Mouse (Mus musculus): ENCODE results near the gene Sytl2.
A peak's percentile ranks its signal among the peaks of the same experiment; 100 is the strongest.

Gene Sytl2

GRCm38 (mm10) chr7:90301942-90302646, at the start of gene Sytl2:
Gene Sytl2 (plus strand): TSS chr7:90302252.
- DNase-seq (ENCODE audit: low spot score in 2 of 2): peak; percentile 10 to 12

DNA sequence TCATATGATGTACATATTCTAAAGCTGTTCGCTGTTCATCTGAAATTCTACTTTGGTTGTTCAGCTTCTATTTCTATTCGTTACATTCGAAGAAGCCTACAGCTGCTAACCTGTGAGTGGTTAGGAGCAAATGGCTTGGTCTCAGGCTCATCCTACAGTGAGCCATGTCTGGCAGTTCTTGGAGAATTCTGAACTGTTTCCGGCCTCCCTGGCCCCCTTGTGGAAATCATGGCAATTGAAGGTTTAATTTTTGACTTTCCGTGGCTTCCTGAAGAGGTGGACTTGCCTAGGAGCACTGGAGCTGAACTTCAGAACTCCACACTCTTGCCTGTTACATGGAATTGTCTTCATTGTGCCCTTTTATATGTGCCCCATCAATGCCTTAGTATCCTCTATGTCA, 49.1 kb upstream of the Sytl2 start:
- DNase-seq (ENCODE audit: low spot score in 2 of 2): peak in 1 of 2 experiments; percentile 17

GRCm38 (mm10) chr7:90258701-90259100, 43.4 kb upstream of the Sytl2 start:
- DNase-seq (ENCODE audit: low spot score in 2 of 2): no peak

- DNase-seq (ENCODE audit: low spot score in 2 of 2): no peak
Measured at GRCm38 (mm10) chr7:90259899-90260298, 42.2 kb upstream of the Sytl2 start.

DNA sequence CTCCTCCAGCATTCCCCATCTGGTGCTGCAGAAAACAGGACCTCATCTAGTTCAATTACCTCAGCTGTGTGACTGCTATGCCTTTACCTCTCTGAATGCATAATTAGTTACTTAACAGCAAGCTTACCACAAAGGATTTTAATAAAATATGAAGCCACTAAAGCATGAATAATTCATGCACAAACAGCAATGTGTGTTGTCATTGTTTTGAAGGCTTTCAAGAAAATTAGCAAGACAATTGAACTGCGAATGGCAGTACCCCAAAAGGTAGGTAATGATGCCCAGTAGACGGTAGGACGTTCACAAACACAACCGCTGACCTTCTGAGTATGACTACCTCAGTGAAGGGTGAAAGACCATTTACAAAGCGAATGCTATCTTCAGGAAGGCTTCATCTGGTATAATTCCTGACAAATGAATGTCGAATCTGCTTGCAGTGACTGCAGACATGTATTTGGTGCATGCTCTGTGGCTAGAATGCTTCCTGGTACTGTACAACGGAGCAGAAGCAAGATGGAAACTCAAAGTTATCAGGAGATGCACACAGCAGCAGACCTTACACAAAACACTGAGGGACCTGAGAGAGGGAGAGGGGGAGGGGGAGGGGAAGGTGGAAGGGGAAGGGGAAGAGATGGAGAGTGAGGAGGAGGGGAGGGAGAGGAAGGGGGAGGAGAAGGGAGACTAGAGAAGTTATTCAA, 40.0 kb upstream of the Sytl2 start:
- no peak for DNase-seq (ENCODE audit: low spot score in 2 of 2)

DNA sequence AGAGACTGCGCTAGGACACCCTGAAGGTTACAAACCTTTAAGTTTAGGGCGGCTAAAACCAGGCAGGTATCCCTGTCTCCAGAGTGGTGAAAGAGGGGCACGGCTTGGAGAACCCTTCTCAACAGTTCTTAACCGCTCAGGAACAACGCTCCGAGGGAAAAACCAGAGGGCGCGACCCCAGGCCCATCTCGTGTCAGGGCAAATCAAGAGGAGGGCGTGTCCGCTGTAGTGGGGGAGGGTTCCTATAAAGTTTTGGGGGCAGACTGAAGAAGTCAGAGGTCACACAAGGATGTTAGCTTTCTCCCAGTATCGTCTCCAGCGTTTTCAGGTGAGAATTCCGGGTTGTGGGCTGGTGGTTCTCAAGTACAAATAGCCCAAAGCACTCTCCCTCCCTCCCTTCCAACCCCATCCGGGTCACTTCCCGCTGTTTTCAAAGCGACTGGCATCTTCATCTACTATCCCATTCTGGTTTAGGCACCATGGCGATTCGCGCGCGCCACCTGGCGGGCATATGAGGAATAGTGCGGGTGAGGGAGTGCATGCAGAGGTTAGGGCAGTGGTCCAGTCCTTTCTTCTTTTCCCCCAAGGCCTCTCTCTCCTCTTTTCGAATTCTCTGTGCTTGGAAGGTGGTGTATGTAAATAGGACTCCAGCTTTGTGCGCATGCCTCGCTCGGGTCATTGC, 36.6 kb upstream of the Sytl2 start, which contains the start of gene Ccdc83:
TSS of gene Ccdc83 (minus strand) at position 489 of the 682 bp plus-strand sequence.
- DNase-seq (ENCODE audit: low spot score in 2 of 2): peak; percentile 70 to 84

- DNase-seq (ENCODE audit: low spot score in 2 of 2): no peak
Measured at GRCm38 (mm10) chr7:90270141-90270540, 31.9 kb upstream of the Sytl2 start.

DNA sequence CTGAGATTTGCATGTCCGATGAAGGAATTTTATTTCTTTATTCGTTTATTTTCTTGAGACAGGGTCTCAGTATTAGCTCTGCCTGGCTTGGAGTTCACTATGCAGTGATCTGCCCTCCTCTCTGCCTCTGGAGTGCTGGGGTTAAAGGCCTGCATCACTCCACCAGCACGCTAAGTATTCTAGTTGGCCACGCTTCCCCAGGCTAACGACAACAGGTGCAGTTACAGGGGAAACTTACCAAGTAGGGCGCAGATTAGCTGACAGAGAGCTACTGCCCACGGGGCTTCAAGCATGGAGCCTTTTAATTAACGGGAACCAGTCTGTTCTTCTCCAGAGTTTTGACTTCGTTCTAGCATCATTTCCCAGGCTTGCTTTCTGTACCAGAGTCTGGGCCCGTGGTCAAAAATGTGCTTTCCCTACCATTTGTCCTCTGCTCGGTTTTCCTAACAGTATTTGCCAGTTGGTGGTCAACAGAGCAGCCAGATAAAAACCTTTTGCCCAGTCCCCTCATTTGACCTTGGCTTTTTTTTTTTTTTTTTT, 27.4 kb upstream of the Sytl2 start:
- DNase-seq (ENCODE audit: low spot score in 2 of 2): no peak

DNA sequence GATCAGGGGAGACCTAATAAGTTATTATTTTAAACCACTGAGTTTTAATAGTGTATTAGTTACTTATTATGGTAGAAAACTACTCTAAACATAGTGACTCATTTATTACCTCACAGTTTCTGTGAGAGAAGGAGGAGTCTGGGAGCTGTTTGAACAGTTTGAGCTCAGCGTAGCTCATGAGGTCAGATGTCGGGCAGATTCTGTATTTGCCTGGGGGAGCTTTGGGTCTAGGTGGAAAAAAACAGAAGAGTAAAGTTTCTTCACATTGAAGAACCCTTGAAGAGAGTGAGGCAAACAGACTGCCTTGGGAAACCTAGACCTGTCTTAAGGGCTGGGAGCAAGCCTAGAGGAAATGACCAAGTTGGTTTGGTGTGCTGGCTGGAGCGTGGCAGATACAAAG, 24.8 kb upstream of the Sytl2 start:
- no peak for DNase-seq (ENCODE audit: low spot score in 2 of 2)

GRCm38 (mm10) chr7:90277769-90278168, 24.3 kb upstream of the Sytl2 start:
- no peak for DNase-seq (ENCODE audit: low spot score in 2 of 2)

DNA sequence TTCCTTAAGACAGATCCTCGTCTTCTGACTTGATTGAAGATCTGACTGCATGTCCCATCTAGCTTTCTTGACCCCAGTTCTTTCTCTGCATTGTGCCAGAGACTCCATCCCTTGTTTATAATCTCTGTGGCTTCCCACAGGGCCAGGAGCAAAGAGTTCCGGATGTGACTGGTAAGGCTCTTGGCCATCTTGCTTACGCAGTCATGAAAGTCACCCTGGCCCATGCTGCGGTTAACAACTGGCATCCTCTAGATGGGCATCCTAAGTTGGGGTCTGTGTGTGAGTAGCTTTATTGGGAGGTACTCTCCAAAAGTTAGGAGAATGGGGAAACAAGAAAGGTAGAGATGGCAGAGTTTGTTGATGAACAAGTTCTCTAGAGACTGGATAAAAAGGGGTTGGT, 22.9 kb upstream of the Sytl2 start:
- DNase-seq (ENCODE audit: low spot score in 2 of 2): no peak

- DNase-seq (ENCODE audit: low spot score in 2 of 2): peak in 1 of 2 experiments; percentile 30
Measured at GRCm38 (mm10) chr7:90280274-90280875, 21.7 kb upstream of the Sytl2 start.

GRCm38 (mm10) chr7:90280878-90281277, 21.2 kb upstream of the Sytl2 start:
- no peak for DNase-seq (ENCODE audit: low spot score in 2 of 2)

GRCm38 (mm10) chr7:90281759-90282546, 20.1 kb upstream of the Sytl2 start:
- DNase-seq (ENCODE audit: low spot score in 2 of 2): no peak

GRCm38 (mm10) chr7:90282786-90283185, 19.3 kb upstream of the Sytl2 start:
- no peak for DNase-seq (ENCODE audit: low spot score in 2 of 2)

DNA sequence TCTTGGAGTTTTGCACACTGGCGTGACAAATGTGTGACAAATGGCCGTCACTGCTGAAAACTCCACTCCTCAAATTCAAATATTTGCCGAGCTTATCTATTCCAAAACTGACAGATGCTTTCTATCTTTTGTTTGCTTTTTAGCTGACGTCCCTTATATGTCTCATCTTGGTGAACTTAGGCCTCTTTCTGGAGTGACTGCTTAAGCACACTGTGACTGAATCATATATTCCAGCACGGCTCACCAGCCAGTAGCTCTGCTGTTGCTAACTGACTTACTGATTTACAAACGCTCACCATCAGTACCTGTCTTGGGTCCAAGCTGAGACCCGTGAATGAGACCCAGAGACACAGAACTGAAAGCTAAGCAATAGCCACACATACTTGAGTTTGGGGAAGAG, 17.3 kb upstream of the Sytl2 start:
- DNase-seq (ENCODE audit: low spot score in 2 of 2): no peak

DNA sequence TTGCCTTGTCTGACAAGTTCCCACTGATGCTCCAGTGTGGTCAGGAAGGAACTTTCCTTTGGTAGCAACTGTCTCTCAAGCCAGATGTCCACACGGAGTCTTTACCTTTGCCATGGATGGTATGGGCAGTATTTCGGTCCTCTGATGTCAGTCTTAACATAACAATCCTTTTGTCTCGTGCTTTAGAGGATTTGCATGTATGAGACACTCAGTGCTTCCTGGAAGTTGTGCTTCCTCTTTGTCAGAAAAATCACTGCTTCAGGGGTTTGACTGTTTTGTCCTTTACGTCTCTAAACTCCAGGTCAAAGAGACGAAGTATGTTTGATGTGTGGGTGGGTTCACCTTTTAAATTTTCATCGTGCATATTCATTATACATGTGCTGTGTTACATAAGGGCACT, 10.2 kb upstream of the Sytl2 start:
- DNase-seq (ENCODE audit: low spot score in 2 of 2): no peak

- DNase-seq (ENCODE audit: low spot score in 2 of 2): no peak
Measured at GRCm38 (mm10) chr7:90302647-90303552, 848 bp downstream of the Sytl2 start.

- no peak for DNase-seq (ENCODE audit: low spot score in 2 of 2)
Measured at GRCm38 (mm10) chr7:90306079-90306478, 4.0 kb downstream of the Sytl2 start.

- no peak for DNase-seq (ENCODE audit: low spot score in 2 of 2)
Measured at GRCm38 (mm10) chr7:90306968-90307367, 4.9 kb downstream of the Sytl2 start.

Data from frontal cortex, postnatal 36 days (tissue).